29 mouse cellular contexts compared by ENCODE assay signal in the genomic region with DNA sequence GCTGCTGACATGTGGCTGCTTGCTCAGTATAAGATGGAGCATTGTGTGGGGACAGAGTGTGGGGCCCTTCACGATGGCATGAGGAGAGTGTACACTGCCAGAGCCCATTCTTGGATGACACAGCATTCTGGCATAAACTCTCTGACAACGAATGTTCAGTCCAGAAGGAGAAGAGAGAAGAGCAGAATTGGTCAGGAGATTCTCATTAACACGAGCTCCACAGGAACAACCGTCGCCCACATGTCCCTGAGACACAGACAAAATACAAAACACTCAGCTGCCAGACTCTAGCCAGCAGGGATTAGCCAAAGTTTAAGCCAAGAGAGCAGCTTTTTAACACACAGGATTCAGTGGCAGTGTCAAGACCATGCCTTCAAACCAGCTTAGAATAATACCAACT. TPM values are rescaled to one million over a fixed set of nuclear protein-coding genes. Genes with fewer than 3 reads are reported as not detected.
A peak's percentile ranks its signal among the peaks of the same experiment; 100 is the strongest.
DNase-seq lines count a peak whose midpoint lies in the region; ATAC-seq and TF ChIP-seq lines count a peak whose summit lies in the region.
"Had no signal": no experiment of that assay in that cellular context is flagged by ENCODE, and none has a peak within 500 bp of the region (broad histone marks: within the 10 kb centered on the region; RNA-seq: fewer than 3 reads in every experiment).

No protein-coding gene starts in this region.

- DNase-seq in cerebellum, adult 2 months = peak in 1 of 2 experiments; percentile 15
- peak; percentile 40 to 43 for DNase-seq in cerebellum, postnatal 14 days
- no peak for DNase-seq in cerebellum, postnatal 4 days (ENCODE audit: low spot score in 2 of 2)
- DNase-seq in heart, adult 11 months = peak; percentile 12
- DNase-seq in heart, postnatal 4 days = no peak
- no peak for DNase-seq in right cerebral cortex, postnatal 25 days
- DNase-seq: adrenal gland, postnatal 10 days; adrenal gland, postnatal 36 days; cerebellum, adult 8-10 months; cerebellum, postnatal 36 days; gastrocnemius, adult 2 months; gastrocnemius, postnatal 14 days; heart, adult 18-20 months; heart, postnatal 10 days; heart, postnatal 36 days; kidney, adult 18-20 months had no signal

- no peak for TF ChIP-seq CTCF in cerebellum, adult 2 months (IDR thresholded peaks at IDR 0.05; ENCODE audit: borderline replicate concordance, insufficient read depth, low read depth, low read length)

- H3K27me3 ChIP-seq in cerebellum, adult 2 months (ENCODE audit: control insufficient read depth, insufficient read depth, low read length) = no peaks in the 10 kb centered on the region

- peak overlapping the region; percentile 21; the same call in 1 of the 2 replicates for H3K27ac ChIP-seq in cerebellum, adult 2 months (ENCODE audit: insufficient read depth, low read length)
- H3K27ac ChIP-seq: forebrain, embryonic 10.5 days; forebrain, embryonic 13.5 days; gastrocnemius, adult 2 months; heart, embryonic 15.5 days; hindbrain, embryonic 14.5 days; hindbrain, postnatal 0 days had no signal

- WGBS in cerebellum, adult 2 months = 8% methylated on average over 5 of the region's 5 CpGs

- no peak for ATAC-seq in cerebellum, adult (ENCODE audit: insufficient number of reproducible peaks, low FRiP score, low TSS enrichment)
- ATAC-seq: forebrain, embryonic 13.5 days; hindbrain, postnatal 0 days; inflammation-experienced regulatory T-cells, adult 6 months; intestine, embryonic 16.5 days; Patski had no signal

- H3K4me3 ChIP-seq in cerebellum, adult 2 months (replicated peaks; ENCODE audit: insufficient read depth, low read depth, low read length) = no peak overlapping the region
- H3K4me3 ChIP-seq: forebrain, embryonic 10.5 days; forebrain, embryonic 13.5 days; gastrocnemius, adult 2 months; heart, embryonic 12.5 days; heart, embryonic 15.5 days had no signal

- H3K4me1 ChIP-seq in cerebellum, adult 2 months (ENCODE audit: control insufficient read depth, insufficient read depth, low read length) = peaks cover 6% of the 10 kb centered on the region
- H3K4me1 ChIP-seq: heart, embryonic 12.5 days had no signal

- TF ChIP-seq POLR2A in cerebellum, adult 2 months (IDR thresholded peaks at IDR 0.05; ENCODE audit: borderline replicate concordance, insufficient read depth, low read length) = no peak

RNA-seq across cellular contexts. Expression of a gene that starts 3.0 kb away (rescaled TPM):
- 0.13 and 0.23 TPM in 2 replicates for polyA plus RNA-seq in cerebellum, adult 2 months (2012; rRNA removed)
- under 1 TPM; 0.20 to 0.38 TPM for total RNA-seq in heart, postnatal 4 days (2021)
- total RNA-seq: adrenal gland, adult 18-20 months; adrenal gland, postnatal 10 days; adrenal gland, postnatal 36 days; gastrocnemius, postnatal 14 days; gastrocnemius, postnatal 4 days; heart, adult 18-20 months; heart, postnatal 36 days had no signal
- polyA plus RNA-seq: heart, embryonic 15.5 days; hindbrain, embryonic 11.5 days had no signal

RNA-seq across cellular contexts. Expression of a gene that starts 49.8 kb away (rescaled TPM):
- polyA plus RNA-seq in cerebellum, adult 2 months (2012; rRNA removed) = 15.2 and 16.4 TPM in 2 replicates
- 10 to 100 TPM; 23.1 to 25.5 TPM for total RNA-seq in heart, postnatal 4 days (2021)

Comparison
In these comparisons a context has a peak if more than half of its experiments do, and no peak if none do; other contexts are left out.
1. DNase-seq: peak in cerebellum, postnatal 14 days (2 of 2) and heart, adult 11 months (single experiment); none in cerebellum, postnatal 4 days (0 of 2), heart, postnatal 4 days (single experiment) and right cerebral cortex, postnatal 25 days (single experiment).